In the genomic region with DNA sequence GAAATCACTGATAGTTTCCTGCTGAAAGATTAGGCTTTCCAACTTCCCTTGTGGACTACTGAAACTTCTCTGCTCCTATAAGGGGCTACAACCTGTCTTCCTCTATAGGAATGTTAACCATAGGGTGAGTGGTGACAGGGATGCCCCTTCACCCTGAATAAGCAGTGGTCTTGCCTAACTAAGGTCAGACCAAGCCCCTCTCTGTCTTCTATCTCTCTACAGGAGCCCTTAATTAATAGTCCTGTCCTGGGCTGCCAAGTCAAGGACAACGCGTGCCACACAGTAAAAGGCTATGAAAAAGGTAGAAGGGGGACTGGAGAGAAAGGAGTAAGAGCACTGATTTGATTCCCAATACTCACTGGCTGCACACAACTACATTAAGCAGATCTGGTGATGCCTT, we compare ENCODE assay signal across 1 mouse cellular context.
TF ChIP-seq lines count a peak whose summit lies in the region.

No protein-coding gene starts in this region.

TF ChIP-seq in C2C12, 6 proteins besides CTCF, POLR2A, EP300 and RAD21:
- TF ChIP-seq USF1 (IDR thresholded peaks at IDR 0.05; ENCODE audit: low read depth) (no peak), FOSL1 (IDR thresholded peaks at IDR 0.05; ENCODE audit: insufficient read depth, low read length, poor library complexity, severe bottlenecking) (no peak), CEBPB (IDR thresholded peaks at IDR 0.05; ENCODE audit: low read depth) (no peak), MYOD1 (IDR thresholded peaks at IDR 0.05; ENCODE audit: control insufficient read depth, insufficient read length, low read depth) (no peak), MAX (IDR thresholded peaks at IDR 0.05) (no peak), MYOG (IDR thresholded peaks at IDR 0.05; ENCODE audit: control insufficient read depth, extremely low read depth, insufficient read length) (no peak)
TF ChIP-seq in C2C12: peak in this region for 0.
